Comparison of ENCODE assay signal across 8 mouse cellular contexts in genomic region chr5:64326427-64327181, GRCm38 (mm10).
DNase-seq lines count a peak whose midpoint lies in the region; ATAC-seq and TF ChIP-seq lines count a peak whose summit lies in the region.

No protein-coding gene starts in this region.

- no peak overlapping the region for H3K4me2 ChIP-seq in hindbrain, embryonic 15.5 days
- H3K4me2 ChIP-seq in myocyte (ENCODE audit: low read depth) = no peak overlapping the region

- no peak for TF ChIP-seq CTCF in liver, adult 2 months (IDR thresholded peaks at IDR 0.05; ENCODE audit: low read depth, low read length)
- no peak for TF ChIP-seq CTCF in thymus, adult 2 months (IDR thresholded peaks at IDR 0.05; ENCODE audit: borderline replicate concordance, control insufficient read depth, extremely low read depth, insufficient read depth, low read length, poor library complexity)

- H3K4me1 ChIP-seq in hindbrain, embryonic 15.5 days (replicated peaks) = peaks cover 22% of the 10 kb centered on the region
- H3K4me1 ChIP-seq in liver, adult 2 months (ENCODE audit: control insufficient read depth, insufficient read depth, low read length) = peaks cover 17% of the 10 kb centered on the region
- no peaks in the 10 kb centered on the region for H3K4me1 ChIP-seq in thymus, adult 2 months (replicated peaks; ENCODE audit: control insufficient read depth, insufficient read depth, low read length)

- no peak overlapping the region for H3K4me3 ChIP-seq in hindbrain, embryonic 15.5 days
- H3K4me3 ChIP-seq in liver, adult 2 months (ENCODE audit: insufficient read depth, low read depth, low read length) = no peak overlapping the region
- H3K4me3 ChIP-seq in myocyte = no peak overlapping the region
- H3K4me3 ChIP-seq in thymus, adult 2 months (ENCODE audit: control insufficient read depth, insufficient read depth, low read length) = no peak overlapping the region

- H3K27me3 ChIP-seq in hindbrain, embryonic 15.5 days = no peaks in the 10 kb centered on the region
- H3K27me3 ChIP-seq in liver, adult 2 months (ENCODE audit: control insufficient read depth, insufficient read depth, low read length) = no peaks in the 10 kb centered on the region
- H3K27me3 ChIP-seq in myocyte (ENCODE audit: control insufficient read depth, insufficient read depth, insufficient read length) = no peaks in the 10 kb centered on the region
- H3K27me3 ChIP-seq in thymus, adult 2 months (ENCODE audit: control insufficient read depth, insufficient read depth, low read length) = no peaks in the 10 kb centered on the region

- ATAC-seq in hindbrain, embryonic 15.5 days (ENCODE audit: low FRiP score, low read depth) = peak; percentile 52; the same call in 1 of the 2 replicates

- H3K36me3 ChIP-seq in hindbrain, embryonic 15.5 days = no peaks in the 10 kb centered on the region
- no peaks in the 10 kb centered on the region for H3K36me3 ChIP-seq in liver, adult 2 months (ENCODE audit: control insufficient read depth, insufficient read depth, low read length)
- H3K36me3 ChIP-seq in myocyte (ENCODE audit: control insufficient read depth, insufficient read depth) = peaks cover 5% of the 10 kb centered on the region
- H3K36me3 ChIP-seq in thymus, adult 2 months (ENCODE audit: control insufficient read depth, insufficient read depth, low read length) = peaks cover 14% of the 10 kb centered on the region

- H3ac ChIP-seq in myocyte (ENCODE audit: control insufficient read depth, insufficient read length) = no peak overlapping the region

- no peak for TF ChIP-seq POLR2A in liver, adult 2 months (IDR thresholded peaks at IDR 0.05; ENCODE audit: extremely low read depth, insufficient read depth, low read length)
- TF ChIP-seq POLR2A in myocyte (IDR thresholded peaks at IDR 0.05; ENCODE audit: insufficient read length, low read depth) = no peak
- no peak for TF ChIP-seq POLR2A in thymus, adult 2 months (IDR thresholded peaks at IDR 0.05; ENCODE audit: control insufficient read depth, extremely low read depth, insufficient read depth, low read length, poor library complexity)

- whole genome bisulfite sequencing in hindbrain, embryonic 15.5 days = 65% methylated on average over 7 of the region's 7 CpGs
- 23% methylated on average over 7 of the region's 7 CpGs for WGBS in liver, adult 2 months
- WGBS in thymus, adult 2 months = 96% methylated on average over 7 of the region's 7 CpGs

- H3K9ac ChIP-seq in hindbrain, embryonic 15.5 days = no peak overlapping the region
- peak overlapping the region; percentile 23; the same call in 1 of the 2 replicates for H3K9ac ChIP-seq in liver, adult 2 months (ENCODE audit: low read depth, low read length)

- peak; percentile 65 for DNase-seq in ovary, postnatal 36 days (ENCODE audit: low spot score)
- no peak for DNase-seq in ovary, postnatal 14 days (ENCODE audit: low spot score)
- peak; percentile 65 to 77 for DNase-seq in gastrocnemius, adult 8-10 months (ENCODE audit: low spot score in 2 of 2)
- peak; percentile 89 for DNase-seq in liver, adult 2 months (ENCODE audit: extremely low read depth, low read depth, low spot score)
- no peak for DNase-seq in c-Kit-positive CD71-positive TER-119-positive erythroid progenitor cells, embryonic 14.5 days (ENCODE audit: low spot score)
- DNase-seq in thymus, adult 2 months = no peak

- no peaks in the 10 kb centered on the region for H3K79me2 ChIP-seq in liver, adult 2 months (ENCODE audit: control insufficient read depth, insufficient read depth, low read length)
- no peaks in the 10 kb centered on the region for H3K79me2 ChIP-seq in myocyte (ENCODE audit: control insufficient read depth, insufficient read depth)

- H3K9me3 ChIP-seq in hindbrain, embryonic 15.5 days = no peaks in the 10 kb centered on the region

- H3K27ac ChIP-seq in hindbrain, embryonic 15.5 days (replicated peaks) = peak overlapping the region; percentile 46; the same call in 1 of the 2 replicates
- peak overlapping the region; percentile 78 for H3K27ac ChIP-seq in liver, adult 2 months (replicated peaks; ENCODE audit: insufficient read depth, low read depth, low read length)
- H3K27ac ChIP-seq in thymus, adult 2 months (ENCODE audit: control insufficient read depth, insufficient read depth, low read length) = no peak overlapping the region

TF ChIP-seq in myocyte, 11 proteins besides CTCF, POLR2A, EP300 and RAD21:
- TF ChIP-seq MYOG (IDR thresholded peaks at IDR 0.05; ENCODE audit: control insufficient read depth in 1 of 3, insufficient read depth in 1 of 3, insufficient read length in 2 of 3, low read depth in 2 of 3) (peak in 1 of 3 experiments; percentile 37), MYOD1 (IDR thresholded peaks at IDR 0.05; ENCODE audit: control insufficient read depth in 1 of 3, insufficient read length in 2 of 3, low read depth in 2 of 3) (peak in 2 of 3 experiments; percentile 20 to 65), POLR2AphosphoS2 (IDR thresholded peaks at IDR 0.05; ENCODE audit: insufficient read length, low read depth) (no peak)

Comparison
In these comparisons a context has a peak if more than half of its experiments do, and no peak if none do; other contexts are left out.
1. DNase-seq: peak in ovary, postnatal 36 days (single experiment), gastrocnemius, adult 8-10 months (2 of 2) and liver, adult 2 months (single experiment); none in ovary, postnatal 14 days (single experiment), c-Kit-positive CD71-positive TER-119-positive erythroid progenitor cells, embryonic 14.5 days (single experiment) and thymus, adult 2 months (single experiment).